Mouse (Mus musculus) kidney, postnatal 0 days (tissue): Measurements from ENCODE around the gene Dusp10. TPM values are rescaled to one million over a fixed set of nuclear protein-coding genes. Genes with fewer than 3 reads are reported as not detected.

Source experiments
- ATAC-seq: fragments of 200-750 bp; cut with Nextera tagmentation; replicated peaks from 2 replicates; pipeline ENCODE4 v1.8.0; 2017; ENCODE audit warnings: low read depth, moderate number of reproducible peaks, moderate TSS enrichment, moderate library complexity; ENCODE audit not compliant: low FRiP score
- DNase-seq: peaks from one replicate; pipeline ENCODE4 v3.0.0-alpha.2; 2016; ENCODE audit warnings: low spot score
- H3K27ac ChIP-seq: fragments of 300-500 bp; sonication (generic); 2 replicates; pipeline ENCODE4 v1.5.1; 2014; ENCODE audit warnings: mild to moderate bottlenecking
- H3K27me3 ChIP-seq: fragments of 300-500 bp; sonication (generic); 2 replicates; pipeline ENCODE4 v1.6.1; 2014; ENCODE audit warnings: low read length, mixed read lengths; ENCODE audit not compliant: insufficient read depth
- H3K36me3 ChIP-seq: fragments of 300-500 bp; sonication (generic); 2 replicates; pipeline ENCODE4 v1.6.1; 2014; ENCODE audit warnings: low read length, mixed read lengths; ENCODE audit not compliant: insufficient read depth
- H3K4me1 ChIP-seq: fragments of 300-500 bp; sonication (generic); replicated peaks from 2 replicates; pipeline ENCODE4 v1.6.1; 2014; ENCODE audit warnings: antibody characterized with exemption, low read length, mixed read lengths; ENCODE audit not compliant: insufficient read depth
- H3K4me2 ChIP-seq: fragments of 300-500 bp; sonication (generic); 2 replicates; pipeline ENCODE4 v1.6.1; 2014; ENCODE audit warnings: mild to moderate bottlenecking, low read length, moderate library complexity, mixed read lengths
- H3K4me3 ChIP-seq: fragments of 300-500 bp; sonication (generic); replicated peaks from 2 replicates; pipeline ENCODE4 v1.5.1; 2014; ENCODE audit warnings: low read depth, low read length
- H3K9ac ChIP-seq: fragments of 300-500 bp; sonication (generic); 2 replicates; pipeline ENCODE4 v1.6.1; 2014; ENCODE audit warnings: low read depth, low read length
- H3K9me3 ChIP-seq: fragments of 300-500 bp; sonication (generic); replicated peaks from 2 replicates; pipeline ENCODE4 v1.6.1; 2016; ENCODE audit warnings: low read length, inconsistent platforms, mixed read lengths
- CTCF ChIP-seq: IDR thresholded peaks from 2 replicates; pipeline ENCODE4 v1.5.1; 2016; ENCODE audit warnings: antibody characterized with exemption, low read depth, mild to moderate bottlenecking, moderate library complexity
- WGBS: fragments of 180-500 bp; shearing (Covaris S2); extraction: QIAGEN DNeasy Blood & Tissue Kit; methylation state at CpG from one replicate; pipeline ENCODE4 v1.1.7; 2014; 5-methylcytosine and 5-hydroxymethylcytosine counted together
- polyA plus RNA-seq: library from polyadenylated mRNA; unstranded; fragments of >200 nt; fragmentation: Nextera tagmentation; extraction: Ambion mirVana; gene quantifications from 2 replicates; pipeline ENCODE4 v1.2.1, GENCODE M21; 2015

Dusp10 gene
- polyA plus RNA-seq, 1 experiment from 2014 or later, result 3.1 TPM

- H3K36me3 ChIP-seq, result no peaks in the 10 kb centered on the region
- 80% methylated on average over 3 of the region's 3 CpGs for WGBS
- H3K27me3 ChIP-seq, result no peaks in the 10 kb centered on the region
- H3K27ac ChIP-seq, result no peak overlapping the region; the same call in 1 of the 2 replicates
- no peak overlapping the region for H3K4me2 ChIP-seq
- ATAC-seq (no peak), DNase-seq (no peak)
- H3K4me1 ChIP-seq, result no peaks in the 10 kb centered on the region
- no peak overlapping the region for H3K4me3 ChIP-seq
- H3K9me3 ChIP-seq, result no peaks in the 10 kb centered on the region
- no peak overlapping the region for H3K9ac ChIP-seq
- TF ChIP-seq CTCF, result no peak
Measured at GRCm38 (mm10) chr1:184059814-184060213, 46.7 kb downstream of the Dusp10 start.

- no peak for TF ChIP-seq CTCF
- H3K4me2 ChIP-seq, result no peak overlapping the region
- H3K36me3 ChIP-seq, result no peaks in the 10 kb centered on the region
- H3K4me1 ChIP-seq, result no peaks in the 10 kb centered on the region
- no peak overlapping the region for H3K9ac ChIP-seq
- DNase-seq, result peak; percentile 90
- no peak overlapping the region for H3K4me3 ChIP-seq
- no peaks in the 10 kb centered on the region for H3K9me3 ChIP-seq
- H3K27me3 ChIP-seq, result no peaks in the 10 kb centered on the region
- ATAC-seq, result peak; percentile 59; the same call in 1 of the 2 replicates
- 54% methylated on average over 9 of the region's 9 CpGs for WGBS
- H3K27ac ChIP-seq, result peak overlapping the region; percentile 0; the same call in 1 of the 2 replicates
Measured at GRCm38 (mm10) chr1:184060381-184060780, 47.3 kb downstream of the Dusp10 start.

- no peaks in the 10 kb centered on the region for H3K9me3 ChIP-seq
- H3K27me3 ChIP-seq, result no peaks in the 10 kb centered on the region
- H3K27ac ChIP-seq, result peak overlapping the region; percentile 48
- H3K36me3 ChIP-seq, result no peaks in the 10 kb centered on the region
- no peak overlapping the region for H3K4me3 ChIP-seq
- H3K4me2 ChIP-seq, result no peak overlapping the region
- H3K4me1 ChIP-seq, result no peaks in the 10 kb centered on the region
- WGBS, result 62% methylated on average over 4 of the region's 4 CpGs
- no peak overlapping the region for H3K9ac ChIP-seq
- ATAC-seq (peak; percentile 49; the same call in 1 of the 2 replicates), DNase-seq (peak; percentile 39)
- no peak for TF ChIP-seq CTCF
Measured at GRCm38 (mm10) chr1:184060828-184061734, 48.0 kb downstream of the Dusp10 start.

- Histone ChIP-seq H3K4me2 (no peak overlapping the region), H3K27me3 (no peaks in the 10 kb centered on the region), H3K4me1 (no peaks in the 10 kb centered on the region), H3K27ac (no peak overlapping the region), H3K36me3 (no peaks in the 10 kb centered on the region), H3K9ac (no peak overlapping the region), H3K4me3 (no peak overlapping the region), H3K9me3 (no peaks in the 10 kb centered on the region)
- DNase-seq (no peak), ATAC-seq (no peak)
- TF ChIP-seq CTCF, result no peak
- WGBS, result 89% methylated on average over 1 of the region's 1 CpGs
Measured at GRCm38 (mm10) chr1:184061901-184062300, 48.8 kb downstream of the Dusp10 start.

GRCm38 (mm10) chr1:184064306-184064705, 51.2 kb downstream of the Dusp10 start:
- no peak for TF ChIP-seq CTCF
- ATAC-seq (no peak), DNase-seq (no peak)
- Histone ChIP-seq H3K36me3 (no peaks in the 10 kb centered on the region), H3K27me3 (no peaks in the 10 kb centered on the region), H3K9ac (no peak overlapping the region), H3K4me3 (no peak overlapping the region), H3K4me2 (no peak overlapping the region), H3K27ac (no peak overlapping the region), H3K9me3 (no peaks in the 10 kb centered on the region), H3K4me1 (no peaks in the 10 kb centered on the region)
- WGBS, result 81% methylated on average over 7 of the region's 7 CpGs

- no peak for TF ChIP-seq CTCF
- no peaks in the 10 kb centered on the region for H3K36me3 ChIP-seq
- no peak overlapping the region for H3K9ac ChIP-seq
- no peak overlapping the region for H3K4me3 ChIP-seq
- H3K27me3 ChIP-seq, result no peaks in the 10 kb centered on the region
- 93% methylated on average over 13 of the region's 13 CpGs for WGBS
- H3K4me1 ChIP-seq, result no peaks in the 10 kb centered on the region
- H3K9me3 ChIP-seq, result no peaks in the 10 kb centered on the region
- no peak overlapping the region for H3K4me2 ChIP-seq
- ATAC-seq (no peak), DNase-seq (no peak)
- H3K27ac ChIP-seq, result no peak overlapping the region
Measured at GRCm38 (mm10) chr1:184065589-184066361, 52.7 kb downstream of the Dusp10 start.
